Mouse (Mus musculus): Measurements from ENCODE around the gene Gm28305.

DNA sequence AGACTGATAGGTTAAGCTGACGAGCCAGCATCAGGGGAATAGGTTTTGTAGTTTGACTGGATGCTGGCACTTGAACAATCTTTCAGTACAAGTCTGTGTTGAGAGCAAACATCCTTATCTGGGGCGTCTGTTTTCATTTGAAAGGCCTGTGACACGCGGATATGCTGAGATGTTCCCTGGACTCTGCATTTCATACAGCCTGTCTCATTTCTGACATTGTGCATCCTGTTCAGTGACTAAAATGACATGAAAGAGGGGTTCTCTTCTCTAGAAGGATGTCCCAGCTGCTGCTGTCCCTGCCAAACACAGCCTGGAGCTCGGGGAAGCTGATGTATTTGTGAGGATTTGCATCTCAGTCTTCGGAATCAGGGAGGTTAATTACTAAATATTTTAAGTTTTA is 67.0 kb downstream of the Gm28305 start:
- TF ChIP-seq TCF12 (IDR thresholded peaks at IDR 0.05; ENCODE audit: insufficient read depth, poor library complexity, severe bottlenecking) (no peak), E2F4 (IDR thresholded peaks at IDR 0.05; ENCODE audit: insufficient read depth) (no peak)

Data from myocyte (in vitro differentiated cells).